Mouse (Mus musculus): ENCODE data around the gene Trappc3. TPM values are rescaled to one million over a fixed set of nuclear protein-coding genes. Genes with fewer than 3 reads are reported as not detected.

The Trappc3 gene
- polyA plus RNA-seq, 1 experiment from 2014 or later = 17.8 TPM

DNA sequence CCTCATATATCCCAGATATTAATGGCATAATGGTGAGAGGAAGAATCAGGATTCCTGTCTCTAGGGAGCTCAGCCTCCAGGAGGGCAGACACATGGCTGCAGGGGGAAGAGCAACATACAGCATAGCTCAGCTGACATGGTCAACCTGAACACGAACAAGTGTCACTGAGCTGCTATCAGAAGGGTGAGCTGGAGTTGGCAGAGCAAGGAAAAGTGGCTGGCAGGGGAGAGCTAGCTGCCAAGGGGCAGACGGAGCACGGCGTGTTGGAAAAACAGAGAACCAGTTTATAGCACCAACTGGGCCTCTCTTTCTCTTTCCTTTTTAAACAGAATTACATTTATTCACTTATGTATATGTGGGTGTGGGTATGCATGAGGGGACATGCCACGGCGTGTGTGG is 19.6 kb upstream of the Trappc3 start:
- WGBS = 87% methylated on average over 6 of the region's 6 CpGs
- no peaks in the 10 kb centered on the region for H3K27me3 ChIP-seq (ENCODE audit: control insufficient read depth, insufficient read depth, low read length)
- DNase-seq (ENCODE audit: low spot score) = no peak
- H3K9ac ChIP-seq (ENCODE audit: low read depth, low read length) = no peak overlapping the region
- no peaks in the 10 kb centered on the region for H3K9me3 ChIP-seq (ENCODE audit: control insufficient read depth, low read length)
- no peak overlapping the region for H3K27ac ChIP-seq (ENCODE audit: low read depth, low read length)
- H3K36me3 ChIP-seq (ENCODE audit: control insufficient read depth, insufficient read depth, low read length) = peaks cover 21% of the 10 kb centered on the region
- H3K4me2 ChIP-seq (replicated peaks; ENCODE audit: low read depth, low read length) = no peak overlapping the region
- ATAC-seq (ENCODE audit: low FRiP score) = no peak
- no peaks in the 10 kb centered on the region for H3K4me1 ChIP-seq (replicated peaks; ENCODE audit: control insufficient read depth, insufficient read depth, low read length)
- no peak overlapping the region for H3K4me3 ChIP-seq (ENCODE audit: low read depth, low read length)

- no peak overlapping the region for H3K4me2 ChIP-seq (replicated peaks; ENCODE audit: low read depth, low read length)
- H3K36me3 ChIP-seq (ENCODE audit: control insufficient read depth, insufficient read depth, low read length) = no peaks in the 10 kb centered on the region
- H3K4me3 ChIP-seq (ENCODE audit: low read depth, low read length) = no peak overlapping the region
- no peak for ATAC-seq (ENCODE audit: low FRiP score)
- H3K9ac ChIP-seq (ENCODE audit: low read depth, low read length) = no peak overlapping the region
- H3K27me3 ChIP-seq (ENCODE audit: control insufficient read depth, insufficient read depth, low read length) = no peaks in the 10 kb centered on the region
- H3K4me1 ChIP-seq (replicated peaks; ENCODE audit: control insufficient read depth, insufficient read depth, low read length) = peaks cover 2% of the 10 kb centered on the region; the same call in 1 of the 2 replicates
- no peak overlapping the region for H3K27ac ChIP-seq (ENCODE audit: low read depth, low read length)
- 84% methylated on average over 13 of the region's 13 CpGs for WGBS
- H3K9me3 ChIP-seq (ENCODE audit: control insufficient read depth, low read length) = no peaks in the 10 kb centered on the region
- DNase-seq (ENCODE audit: low spot score) = no peak
These were observed 15.8 kb upstream of the Trappc3 start for GRCm38 (mm10) chr4:126246202-126246889.

- Histone ChIP-seq H3K27ac (ENCODE audit: low read depth, low read length) (peak overlapping the region; percentile 69), H3K9ac (ENCODE audit: low read depth, low read length) (peak overlapping the region; percentile 2; the same call in 1 of the 2 replicates), H3K9me3 (ENCODE audit: control insufficient read depth, low read length) (no peaks in the 10 kb centered on the region), H3K27me3 (ENCODE audit: control insufficient read depth, insufficient read depth, low read length) (no peaks in the 10 kb centered on the region), H3K4me1 (replicated peaks; ENCODE audit: control insufficient read depth, insufficient read depth, low read length) (peaks cover 5% of the 10 kb centered on the region; the same call in 1 of the 2 replicates), H3K4me2 (replicated peaks; ENCODE audit: low read depth, low read length) (no peak overlapping the region), H3K4me3 (ENCODE audit: low read depth, low read length) (no peak overlapping the region), H3K36me3 (ENCODE audit: control insufficient read depth, insufficient read depth, low read length) (no peaks in the 10 kb centered on the region)
- WGBS = 16% methylated on average over 11 of the region's 11 CpGs
- peak; percentile 69 for DNase-seq (ENCODE audit: low spot score)
- peak; percentile 65 for ATAC-seq (ENCODE audit: low FRiP score)
These were observed 13.8 kb upstream of the Trappc3 start for GRCm38 (mm10) chr4:126248261-126248868.

GRCm38 (mm10) chr4:126250659-126251058 is 11.5 kb upstream of the Trappc3 start:
- H3K4me1 ChIP-seq (replicated peaks; ENCODE audit: control insufficient read depth, insufficient read depth, low read length) = peaks cover 14% of the 10 kb centered on the region; the same call in 1 of the 2 replicates
- no peak for ATAC-seq (ENCODE audit: low FRiP score)

DNA sequence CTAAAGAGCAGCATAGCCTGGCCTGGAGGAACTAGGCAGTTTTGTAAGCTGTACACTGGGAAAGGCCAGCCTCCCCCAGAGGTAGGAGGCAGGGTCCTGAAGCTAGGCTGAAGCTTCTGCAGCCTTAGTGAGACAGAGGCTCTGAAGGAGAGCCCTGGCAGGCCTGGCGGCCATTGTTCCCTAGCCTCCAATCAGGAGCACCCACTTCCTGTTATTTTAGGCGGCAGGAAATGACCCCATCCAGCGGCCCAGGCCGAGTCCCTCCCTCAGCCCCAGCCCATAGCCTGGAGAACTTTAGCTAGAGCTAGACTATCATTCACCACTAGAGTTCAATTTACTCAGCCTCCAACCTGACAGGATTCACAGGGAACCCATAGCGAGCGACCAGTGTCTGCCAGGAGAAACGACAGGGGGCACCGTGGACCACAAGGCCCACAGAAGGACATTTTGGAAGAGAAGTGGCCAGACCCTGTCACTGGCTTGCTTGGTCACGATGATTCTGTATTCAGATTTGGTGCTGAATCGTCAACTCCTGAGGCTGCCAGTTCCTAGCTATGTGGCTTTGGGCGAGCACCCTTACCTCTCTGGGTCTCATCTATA is 10.4 kb upstream of the Trappc3 start:
- Histone ChIP-seq H3K36me3 (ENCODE audit: control insufficient read depth, insufficient read depth, low read length) (no peaks in the 10 kb centered on the region), H3K9ac (ENCODE audit: low read depth, low read length) (no peak overlapping the region), H3K27me3 (ENCODE audit: control insufficient read depth, insufficient read depth, low read length) (no peaks in the 10 kb centered on the region), H3K4me1 (replicated peaks; ENCODE audit: control insufficient read depth, insufficient read depth, low read length) (peaks cover 14% of the 10 kb centered on the region; the same call in 1 of the 2 replicates), H3K9me3 (ENCODE audit: control insufficient read depth, low read length) (no peaks in the 10 kb centered on the region), H3K4me2 (replicated peaks; ENCODE audit: low read depth, low read length) (no peak overlapping the region), H3K4me3 (ENCODE audit: low read depth, low read length) (no peak overlapping the region), H3K27ac (ENCODE audit: low read depth, low read length) (no peak overlapping the region)
- no peak for DNase-seq (ENCODE audit: low spot score)
- no peak for ATAC-seq (ENCODE audit: low FRiP score)
- 68% methylated on average over 11 of the region's 11 CpGs for WGBS

More at GRCm38 (mm10) chr4:126250659-126251058, 11.5 kb upstream of the Trappc3 start:
- H3K9me3 ChIP-seq (ENCODE audit: control insufficient read depth, low read length) = no peaks in the 10 kb centered on the region
- no peak overlapping the region for H3K4me3 ChIP-seq (ENCODE audit: low read depth, low read length)
- no peak for DNase-seq (ENCODE audit: low spot score)
- no peak overlapping the region for H3K9ac ChIP-seq (ENCODE audit: low read depth, low read length)
- no peak overlapping the region for H3K4me2 ChIP-seq (replicated peaks; ENCODE audit: low read depth, low read length)
- no peak overlapping the region for H3K27ac ChIP-seq (ENCODE audit: low read depth, low read length)
- 47% methylated on average over 4 of the region's 4 CpGs for WGBS
- no peaks in the 10 kb centered on the region for H3K27me3 ChIP-seq (ENCODE audit: control insufficient read depth, insufficient read depth, low read length)
- no peaks in the 10 kb centered on the region for H3K36me3 ChIP-seq (ENCODE audit: control insufficient read depth, insufficient read depth, low read length)

- no peaks in the 10 kb centered on the region for H3K9me3 ChIP-seq (ENCODE audit: control insufficient read depth, low read length)
- H3K9ac ChIP-seq (ENCODE audit: low read depth, low read length) = no peak overlapping the region
- no peaks in the 10 kb centered on the region for H3K36me3 ChIP-seq (ENCODE audit: control insufficient read depth, insufficient read depth, low read length)
- no peaks in the 10 kb centered on the region for H3K27me3 ChIP-seq (ENCODE audit: control insufficient read depth, insufficient read depth, low read length)
- H3K4me1 ChIP-seq (replicated peaks; ENCODE audit: control insufficient read depth, insufficient read depth, low read length) = peaks cover 20% of the 10 kb centered on the region
- no peak overlapping the region for H3K27ac ChIP-seq (ENCODE audit: low read depth, low read length)
- ATAC-seq (ENCODE audit: low FRiP score) = no peak
- DNase-seq (ENCODE audit: low spot score) = no peak
- no peak overlapping the region for H3K4me3 ChIP-seq (ENCODE audit: low read depth, low read length)
- no peak overlapping the region for H3K4me2 ChIP-seq (replicated peaks; ENCODE audit: low read depth, low read length)
- WGBS = 74% methylated on average over 17 of the region's 17 CpGs
These were observed 9.5 kb upstream of the Trappc3 start for GRCm38 (mm10) chr4:126252411-126253237.

- H3K36me3 ChIP-seq (ENCODE audit: control insufficient read depth, insufficient read depth, low read length) = no peaks in the 10 kb centered on the region
- peak overlapping the region; percentile 75 for H3K4me2 ChIP-seq (replicated peaks; ENCODE audit: low read depth, low read length)
- no peak for DNase-seq (ENCODE audit: low spot score)
- peak overlapping the region; percentile 99 for H3K9ac ChIP-seq (ENCODE audit: low read depth, low read length)
- no peak for ATAC-seq (ENCODE audit: low FRiP score)
- H3K27me3 ChIP-seq (ENCODE audit: control insufficient read depth, insufficient read depth, low read length) = no peaks in the 10 kb centered on the region
- no peak overlapping the region for H3K27ac ChIP-seq (ENCODE audit: low read depth, low read length)
- WGBS = 74% methylated on average over 14 of the region's 14 CpGs
- H3K4me1 ChIP-seq (replicated peaks; ENCODE audit: control insufficient read depth, insufficient read depth, low read length) = peaks cover 19% of the 10 kb centered on the region
- no peaks in the 10 kb centered on the region for H3K9me3 ChIP-seq (ENCODE audit: control insufficient read depth, low read length)
- H3K4me3 ChIP-seq (ENCODE audit: low read depth, low read length) = peak overlapping the region; percentile 100
These were observed 8.4 kb upstream of the Trappc3 start for GRCm38 (mm10) chr4:126253637-126254272.
